Mouse (Mus musculus) adrenal gland, postnatal 25 days (tissue): ENCODE results near the gene Commd1. TPM values are rescaled to one million over a fixed set of nuclear protein-coding genes. Genes with fewer than 3 reads are reported as not detected.
A peak's percentile ranks its signal among the peaks of the same experiment; 100 is the strongest.

ENCODE experiments used
- DNase-seq: peaks from one replicate; pipeline ENCODE4 v3.0.0; 2021; ENCODE audit warnings: mixed read lengths
- long read RNA-seq: library from polyadenylated mRNA; stranded (forward); transcript quantifications from one replicate; pipeline ENCODE4 v2.0.0, GENCODE M21; 2021
- total RNA-seq: library from RNA; stranded (reverse); gene quantifications from 2 replicates; pipeline ENCODE4 v1.2.3, GENCODE M21; 2021

Gene Commd1
- 97.9 and 109 TPM in 2 replicates for total RNA-seq
- long read RNA-seq, full-length matches to known transcripts = 52 of 60 reads
- long read RNA-seq, partial matches to known transcripts = 0 of 60 reads
- long read RNA-seq, other reads (novel, unspliced or antisense) = 8 of 60 reads

DNA sequence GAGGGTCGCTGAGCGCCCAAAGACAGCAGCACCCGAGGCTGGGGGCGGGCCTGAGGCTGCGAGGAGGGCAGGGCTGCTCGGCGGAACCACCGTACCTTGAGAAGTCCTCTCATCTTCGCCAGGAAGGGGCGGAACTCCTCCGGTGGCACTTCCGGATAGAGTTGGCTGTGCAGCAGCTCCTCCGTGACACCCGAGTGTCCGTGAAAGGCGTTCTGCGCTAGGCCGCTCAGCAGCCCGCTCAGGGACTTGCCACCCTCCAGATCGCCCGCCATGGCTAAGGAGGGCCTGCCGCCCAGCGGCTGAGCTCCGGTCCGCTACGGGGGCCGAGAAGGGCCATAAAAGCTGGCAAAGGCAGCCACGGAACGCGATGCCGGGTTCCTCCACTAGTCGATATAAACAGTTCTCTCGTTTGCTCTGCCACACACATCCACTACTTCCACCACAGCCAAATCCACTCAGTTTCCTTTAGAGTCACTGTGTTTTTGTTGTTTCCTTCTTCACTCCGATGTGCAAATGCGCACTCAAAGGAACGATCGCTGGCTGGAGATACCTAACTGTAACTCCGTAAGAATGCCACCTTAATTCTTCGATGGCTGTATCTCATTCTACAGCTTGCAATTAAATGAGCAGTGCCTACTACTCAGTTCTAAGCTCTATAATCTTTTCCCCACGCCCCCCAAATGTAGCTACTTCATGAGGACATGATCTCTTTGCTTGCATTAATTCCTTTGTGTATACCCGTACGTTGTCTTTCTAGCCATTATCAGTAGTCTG is at the start of gene Commd1, which contains the start of gene Gm28048:
TSS of gene Commd1 (minus strand) at position 399 of the 774 bp plus-strand sequence.
TSS of gene Gm28048 (minus strand) at position 107 of the 774 bp plus-strand sequence.
- peak; percentile 98 for DNase-seq

DNA sequence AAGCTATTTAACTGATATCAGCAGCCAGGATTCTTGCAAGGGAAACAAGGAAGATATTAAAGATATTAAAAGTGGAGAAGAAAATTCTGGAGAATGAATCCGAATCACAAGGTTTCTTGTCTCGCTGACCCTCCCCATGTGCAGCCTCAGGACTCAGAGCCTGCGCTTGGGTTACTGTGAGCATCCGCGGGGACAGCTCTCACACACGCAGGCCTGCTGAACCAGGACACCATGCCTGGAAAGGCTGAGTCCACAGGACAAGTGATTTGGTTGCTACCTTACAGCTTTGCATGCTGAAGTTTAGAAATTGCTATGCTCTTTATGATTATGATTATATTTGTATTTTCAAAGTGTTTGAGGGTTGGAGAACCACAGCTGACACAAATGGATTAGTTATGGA is 47.2 kb upstream of the Commd1 start:
- DNase-seq = no peak

DNA sequence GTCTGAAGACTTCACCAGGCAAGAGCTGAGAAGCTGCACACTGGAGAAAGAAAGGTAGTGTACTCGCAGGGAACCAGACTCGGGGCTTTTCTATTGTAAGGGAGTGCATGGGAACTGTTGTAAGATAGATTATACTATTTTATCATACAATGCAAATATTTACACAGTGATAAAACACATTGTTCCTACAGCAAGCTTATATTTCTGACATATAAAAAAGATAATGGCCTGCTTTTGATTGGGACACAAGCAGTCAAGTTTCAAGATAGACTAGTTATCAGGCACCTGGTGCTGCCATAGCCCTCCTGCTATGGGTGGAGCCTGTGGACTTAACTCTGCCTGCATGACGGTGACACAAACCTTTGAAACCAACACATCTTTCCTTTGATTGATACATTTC is 46.8 kb upstream of the Commd1 start:
- no peak for DNase-seq

DNA sequence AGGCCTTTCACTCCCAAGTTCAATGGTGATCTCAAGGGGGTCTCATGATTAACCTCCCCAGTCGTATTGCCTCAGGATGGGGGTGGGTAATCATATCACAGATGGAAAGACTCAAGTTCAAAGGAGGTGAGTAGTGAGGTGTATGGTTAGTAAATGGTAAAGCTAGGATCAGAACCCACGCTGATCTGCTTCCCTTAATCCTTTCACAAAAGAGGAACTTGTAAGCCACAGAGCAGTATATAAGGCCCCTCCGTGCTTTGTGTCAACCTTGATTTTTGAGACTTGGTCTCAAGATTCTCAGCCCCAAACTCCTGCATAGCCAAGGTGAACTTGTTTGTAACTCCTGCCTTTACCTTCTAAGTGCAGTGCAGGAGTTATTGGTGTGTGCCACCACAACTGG is 42.0 kb upstream of the Commd1 start:
- no peak for DNase-seq

GRCm38 (mm10) chr11:23023155-23023554 is 41.0 kb upstream of the Commd1 start:
- no peak for DNase-seq

GRCm38 (mm10) chr11:23020841-23021240 is 38.7 kb upstream of the Commd1 start:
- no peak for DNase-seq

DNA sequence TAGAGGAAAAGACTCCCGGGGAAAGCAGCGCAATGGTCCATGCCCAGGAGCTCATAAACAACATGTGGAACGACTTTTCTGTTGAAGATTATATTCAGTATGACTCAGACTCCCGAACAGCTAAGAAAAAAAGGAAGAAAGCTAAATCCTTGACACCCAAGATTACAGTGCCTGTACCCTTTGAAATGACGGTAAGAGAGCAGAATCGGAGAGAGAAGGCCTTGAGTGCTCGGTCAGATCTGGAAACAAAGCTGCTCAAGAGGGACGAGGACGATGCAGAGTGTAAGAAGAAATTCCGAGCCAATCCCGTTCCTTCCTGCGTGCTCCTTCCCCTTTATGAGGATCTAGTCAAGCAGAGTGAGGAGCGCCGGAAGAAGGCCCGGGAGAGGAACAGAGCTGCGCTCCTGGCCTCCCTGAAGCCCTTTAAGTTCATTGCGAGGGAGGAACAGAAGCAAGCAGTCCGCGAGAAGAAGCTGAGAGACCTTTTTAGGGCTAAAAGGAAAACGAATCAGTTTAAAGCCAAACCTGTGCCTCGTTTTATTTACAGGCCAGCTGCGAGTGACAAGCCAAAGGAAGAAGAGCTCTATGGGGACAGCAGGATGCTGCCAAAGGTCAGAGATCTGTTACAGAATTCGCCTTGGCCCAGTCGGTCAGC is 38.1 kb upstream of the Commd1 start:
- DNase-seq = peak; percentile 5

DNA sequence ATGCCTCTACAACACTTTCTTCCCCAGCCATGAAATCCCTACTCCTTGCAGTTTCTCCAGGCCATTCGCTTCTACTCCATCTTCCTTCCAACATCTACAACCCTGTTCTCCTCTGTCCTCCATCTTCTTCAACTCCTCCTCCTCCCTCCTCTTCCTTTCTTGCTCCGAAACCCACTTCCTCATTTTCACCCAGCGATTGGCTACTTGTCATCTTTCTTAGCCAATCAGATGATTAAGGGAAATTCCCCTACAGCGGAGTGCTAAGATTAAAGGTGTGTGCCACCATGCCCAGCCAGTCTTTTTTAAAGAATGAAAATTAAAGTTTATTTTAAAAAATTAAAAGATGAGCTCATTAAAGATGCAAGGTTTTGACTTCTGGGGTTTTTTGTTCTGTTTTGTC is 35.8 kb upstream of the Commd1 start:
- DNase-seq = no peak

DNA sequence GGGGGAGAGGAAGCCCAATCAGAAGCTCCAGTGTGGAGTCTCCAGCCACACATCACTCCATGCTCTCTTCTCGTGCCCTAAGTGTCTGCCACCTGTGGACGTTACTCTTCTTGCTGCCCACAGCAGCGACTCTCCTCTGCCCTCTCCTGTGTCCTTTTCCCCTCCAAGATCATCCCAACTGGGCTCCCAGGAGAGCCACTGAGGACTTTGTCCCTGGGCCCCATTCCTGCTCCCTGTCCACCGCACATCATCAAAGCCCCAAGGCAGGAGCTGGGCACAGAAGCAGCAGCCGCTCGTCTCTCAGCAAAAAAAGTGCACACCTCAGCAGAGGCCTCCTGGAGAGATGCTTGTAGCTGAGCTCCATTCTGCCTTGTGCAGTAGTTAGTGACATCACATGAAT is 32.8 kb upstream of the Commd1 start:
- no peak for DNase-seq

DNA sequence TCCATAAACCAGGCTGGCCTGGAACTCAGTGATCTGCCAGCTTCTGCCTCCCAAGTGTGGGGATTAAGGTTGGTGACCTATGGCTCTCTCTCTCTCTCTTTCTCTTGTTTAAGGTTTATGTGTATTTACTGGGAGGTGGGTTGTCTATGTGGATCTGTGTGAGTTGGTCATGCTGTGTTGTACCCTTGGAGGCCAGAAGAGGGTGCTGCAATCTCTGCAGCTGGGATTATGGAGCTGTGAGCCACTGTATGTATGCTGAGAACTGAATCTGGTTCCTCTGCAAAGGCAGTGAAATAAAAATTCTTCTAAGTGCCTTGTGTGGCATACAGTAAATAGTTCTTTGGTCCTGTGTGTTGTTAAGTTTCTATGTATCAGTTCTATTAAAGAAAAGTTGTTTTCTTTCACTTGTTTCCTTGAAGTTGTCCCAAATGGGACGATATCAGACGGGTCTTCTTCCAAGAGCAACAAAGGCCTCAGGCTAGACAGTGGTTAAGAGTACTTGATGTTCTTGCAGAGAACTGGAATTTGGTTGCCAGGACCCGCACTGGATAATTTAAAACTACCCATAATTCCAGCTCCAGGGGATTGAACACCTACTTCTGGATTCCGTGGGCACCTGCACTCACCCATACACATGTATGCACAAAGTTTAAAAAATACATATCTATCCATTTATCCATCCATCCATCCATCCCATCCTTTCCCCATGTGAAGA is 31.6 kb upstream of the Commd1 start:
- no peak for DNase-seq

DNA sequence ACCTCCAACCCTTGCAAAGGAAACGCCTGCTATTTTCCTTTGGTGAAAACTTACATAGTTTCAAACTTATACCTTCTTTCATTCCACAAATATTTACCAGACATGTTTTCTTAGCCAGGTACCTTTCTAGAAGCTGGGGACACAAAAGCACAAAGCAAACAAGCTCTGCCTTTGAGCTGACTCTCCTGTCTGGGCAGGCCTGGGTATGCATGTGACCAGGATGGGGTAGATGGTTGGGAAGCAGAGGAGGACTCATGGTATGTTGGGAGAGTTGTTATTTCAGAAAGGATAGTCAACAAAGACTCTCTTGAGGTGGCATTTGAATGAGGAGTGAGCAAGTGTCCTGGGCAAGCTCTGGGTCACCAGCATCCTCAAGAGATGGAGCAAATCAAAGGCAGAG is 30.9 kb upstream of the Commd1 start:
- no peak for DNase-seq

DNA sequence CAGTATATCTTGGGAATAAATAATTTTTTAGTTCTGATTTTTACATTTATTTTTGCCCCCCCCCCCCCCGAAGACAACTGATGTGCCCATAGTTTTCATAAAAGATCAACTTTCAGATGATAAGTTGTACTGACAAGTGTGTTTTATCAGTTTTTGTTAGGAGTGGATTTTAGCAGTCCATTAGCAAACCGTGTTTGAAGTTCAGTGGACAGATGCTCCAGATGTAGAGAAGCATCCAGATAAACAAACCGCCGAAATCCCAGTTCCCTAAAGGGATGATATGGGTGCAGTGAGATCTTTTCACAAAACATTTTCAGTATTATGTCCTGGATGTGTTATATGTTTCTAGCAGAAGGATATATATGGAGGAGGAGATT is 26.6 kb upstream of the Commd1 start:
- DNase-seq = no peak

DNA sequence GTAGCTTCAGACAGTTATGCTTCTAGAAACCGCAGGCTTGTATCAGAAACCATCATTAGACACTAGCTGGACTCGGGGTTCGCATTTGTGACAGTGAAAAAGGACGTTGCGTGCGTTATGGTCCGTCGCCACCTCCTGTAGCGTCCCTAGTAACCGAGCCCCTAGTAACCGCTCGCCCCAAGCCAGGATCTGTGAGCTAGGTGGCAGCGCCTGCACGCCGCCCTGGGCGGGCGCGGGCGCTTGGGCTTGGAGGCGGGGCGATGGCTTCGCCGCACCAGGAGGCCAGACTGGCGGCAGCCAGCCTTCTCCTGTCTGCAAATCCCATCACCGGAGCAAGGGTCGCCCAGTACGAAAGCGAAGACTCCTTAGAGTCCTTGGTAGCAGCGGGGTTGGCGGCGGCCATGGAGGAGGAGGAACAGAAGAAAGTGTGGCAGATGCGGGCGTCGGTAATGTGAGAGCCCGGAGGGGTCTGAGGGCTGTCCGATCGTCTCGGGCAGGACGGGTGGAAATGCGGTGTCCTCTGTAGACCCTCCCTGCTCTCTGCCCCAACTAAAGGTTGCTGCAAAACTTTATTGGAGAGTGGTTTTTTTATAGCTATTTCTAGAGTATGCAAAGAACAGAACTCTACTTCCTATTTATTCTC is 26.1 kb upstream of the Commd1 start:
- peak; percentile 87 for DNase-seq

- peak; percentile 55 for DNase-seq
These were observed 25.4 kb upstream of the Commd1 start, which contains the start of gene Fam161a for GRCm38 (mm10) chr11:23007481-23008180. Fam161a (plus strand) TSS chr11:23007531.

DNA sequence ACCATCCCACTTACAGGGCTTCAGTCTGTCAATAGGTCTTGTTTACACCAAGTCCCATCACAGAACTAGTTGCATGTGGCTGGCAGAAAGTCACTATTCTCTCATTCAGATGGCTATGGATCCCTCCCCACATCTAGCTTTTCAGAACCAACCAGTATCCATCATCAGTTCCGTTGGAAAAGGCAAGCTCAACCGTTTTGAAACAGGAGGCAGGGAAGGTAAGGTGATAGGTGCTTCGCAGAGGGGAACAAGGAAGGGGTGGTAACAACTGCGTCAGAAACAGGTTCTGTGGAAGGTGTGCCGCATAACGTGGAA is 24.9 kb upstream of the Commd1 start:
- DNase-seq = no peak

- no peak for DNase-seq
These were observed 23.1 kb upstream of the Commd1 start for GRCm38 (mm10) chr11:23005276-23005675.

DNA sequence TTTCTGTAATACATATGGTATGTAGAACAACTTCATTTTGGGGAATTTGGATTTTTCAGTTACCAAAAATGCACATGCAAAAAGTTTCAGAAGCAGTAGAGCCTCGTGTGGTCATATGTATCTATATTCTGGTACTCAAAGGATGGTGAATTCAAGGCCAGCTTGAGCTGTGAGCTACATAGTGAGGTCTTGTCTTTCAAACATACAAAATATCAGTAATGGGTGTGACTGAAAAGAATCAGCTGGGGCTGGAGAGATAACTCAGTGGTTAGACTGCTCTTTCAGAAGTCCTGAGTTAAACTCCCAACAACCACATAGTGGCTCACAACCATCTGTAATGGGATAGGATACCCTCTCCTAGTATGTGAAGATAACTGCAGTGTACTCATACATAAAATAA is 16.1 kb upstream of the Commd1 start:
- no peak for DNase-seq

DNA sequence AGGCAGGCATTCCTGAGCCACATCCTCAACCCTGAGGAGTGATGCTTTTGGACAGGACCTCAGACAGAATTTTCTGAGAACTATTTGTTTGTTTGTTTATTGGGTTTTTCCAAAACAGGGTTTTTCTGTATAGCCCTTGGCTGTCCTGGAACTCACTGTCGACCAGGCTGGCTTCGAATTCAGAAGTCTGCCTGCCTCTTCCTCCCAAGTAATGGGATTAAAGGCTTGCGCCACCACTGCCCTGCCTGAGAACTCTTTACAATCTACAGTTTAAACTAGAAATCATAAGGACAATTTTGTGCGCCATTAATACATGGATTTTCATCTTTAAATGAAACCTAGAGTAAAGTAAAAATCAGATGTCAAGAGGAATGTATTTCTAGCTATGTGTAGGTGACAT is 13.3 kb upstream of the Commd1 start:
- DNase-seq = no peak

DNA sequence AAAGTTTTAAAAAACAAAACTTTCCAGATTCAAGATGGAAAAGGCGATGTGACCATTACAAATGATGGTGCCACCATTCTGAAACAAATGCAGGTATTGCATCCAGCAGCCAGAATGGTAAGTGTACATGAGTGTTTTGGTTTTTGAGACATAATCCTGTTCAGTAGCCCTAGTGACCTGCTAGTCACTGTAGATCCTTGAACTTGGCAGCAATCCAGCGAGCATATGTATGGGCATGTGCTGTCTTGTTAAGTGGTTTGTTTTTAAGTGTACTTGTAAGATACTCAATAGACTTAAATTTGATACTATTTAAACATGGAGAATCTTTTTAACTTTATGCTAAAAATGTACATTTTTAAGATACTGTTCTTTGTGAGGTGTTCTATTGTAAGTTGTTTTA is 12.1 kb upstream of the Commd1 start:
- no peak for DNase-seq

- no peak for DNase-seq
These were observed 9.1 kb upstream of the Commd1 start for GRCm38 (mm10) chr11:22991218-22991835.

DNA sequence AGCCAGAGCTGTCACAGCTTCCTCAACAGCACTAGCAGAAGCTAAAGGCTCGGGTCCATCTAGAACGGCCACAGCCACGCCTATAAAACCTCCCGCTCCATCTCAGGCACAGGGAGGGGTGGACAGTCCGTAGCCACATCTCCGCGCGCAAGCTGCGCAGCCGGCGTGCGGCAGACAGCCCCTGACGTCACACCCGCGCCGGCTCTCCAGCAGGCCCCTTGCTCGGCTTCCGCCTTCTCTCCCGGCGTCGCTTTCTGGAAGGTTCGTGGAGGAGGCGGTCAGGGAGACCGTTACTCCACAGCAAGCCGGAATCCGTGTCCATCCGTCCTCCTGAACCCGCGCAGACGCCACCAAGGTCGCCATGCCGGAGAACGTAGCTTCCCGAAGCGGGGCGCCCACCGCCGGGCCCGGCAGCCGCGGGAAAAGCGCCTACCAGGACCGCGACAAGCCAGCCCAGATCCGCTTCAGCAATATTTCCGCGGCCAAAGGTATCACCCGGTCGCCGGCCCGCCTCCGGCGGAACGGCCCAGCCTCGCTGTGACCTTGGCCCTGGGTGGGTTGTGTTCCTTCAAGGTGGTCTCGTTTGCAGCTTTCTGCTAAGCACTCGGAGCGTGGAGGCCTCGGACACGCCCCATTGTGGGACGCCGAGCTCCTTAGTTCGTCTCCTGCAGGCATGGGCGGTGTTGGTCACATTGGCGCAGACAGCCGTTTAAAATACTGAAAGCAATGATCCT is 8.4 kb upstream of the Commd1 start, which contains the start of gene Cct4:
TSS of gene Cct4 (plus strand) at position 127 of the 734 bp plus-strand sequence.
- DNase-seq = peak; percentile 94
